Mouse (Mus musculus) frontal cortex, postnatal 14 days (tissue): ENCODE results near the gene 2310034G01Rik.
A peak's percentile ranks its signal among the peaks of the same experiment; 100 is the strongest.

Experiments used
- DNase-seq, 2 experiments: peaks; one replicate each; pipeline ENCODE4 v3.0.0; 2022; ENCODE audit warnings: low spot score in 2 of 2

Gene 2310034G01Rik

DNA sequence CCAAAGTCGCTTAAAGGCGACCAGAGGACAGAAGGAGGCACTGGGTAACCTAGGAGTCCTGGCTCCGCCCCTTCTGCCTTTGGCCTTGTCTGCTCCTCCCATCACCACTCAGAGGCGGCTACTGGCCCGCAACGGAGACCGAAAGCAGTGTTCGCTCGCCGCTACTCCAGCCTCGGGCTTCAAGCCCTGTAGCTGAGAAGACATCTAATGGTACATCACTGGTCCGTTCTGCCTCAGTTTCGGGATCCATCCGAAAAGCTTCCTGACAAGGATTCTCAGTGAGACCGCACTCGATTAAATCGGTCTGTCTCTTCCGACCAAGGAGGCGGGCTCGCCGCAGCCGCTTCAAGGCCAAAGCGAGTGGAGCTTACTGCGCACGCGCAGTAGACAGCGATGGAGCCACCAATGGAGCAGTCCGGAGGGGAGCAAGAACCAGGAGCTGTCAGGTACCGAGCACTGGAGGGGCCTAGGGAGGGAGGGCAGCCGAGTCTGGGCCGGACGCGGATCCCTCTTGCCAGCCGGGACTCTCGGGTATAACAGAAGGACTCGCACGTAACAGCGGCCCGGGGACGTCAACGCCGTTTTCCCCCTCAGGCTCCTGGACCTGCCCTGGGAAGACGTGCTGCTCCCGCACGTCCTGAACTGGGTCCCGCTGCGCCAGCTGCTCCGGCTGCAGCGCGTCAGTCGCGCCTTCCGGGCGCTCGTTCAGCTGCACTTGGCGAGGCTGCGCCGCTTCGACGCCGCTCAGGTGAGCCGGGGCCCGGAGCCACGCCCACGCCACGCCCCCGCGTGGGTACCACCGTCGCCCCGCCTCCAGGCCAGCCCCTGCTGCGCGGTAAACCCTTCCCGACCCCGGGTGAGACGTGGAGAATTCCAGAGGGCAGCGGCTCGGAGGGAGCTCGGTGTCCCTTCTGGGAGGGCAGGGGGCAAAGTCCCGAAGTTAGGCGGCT, 21.7 kb downstream of the 2310034G01Rik start, which contains the start of gene Fbxl15:
Gene Fbxl15 (plus strand): TSS at position 104 of the 950 bp plus-strand sequence.
- peak; percentile 95 to 96 for DNase-seq

DNA sequence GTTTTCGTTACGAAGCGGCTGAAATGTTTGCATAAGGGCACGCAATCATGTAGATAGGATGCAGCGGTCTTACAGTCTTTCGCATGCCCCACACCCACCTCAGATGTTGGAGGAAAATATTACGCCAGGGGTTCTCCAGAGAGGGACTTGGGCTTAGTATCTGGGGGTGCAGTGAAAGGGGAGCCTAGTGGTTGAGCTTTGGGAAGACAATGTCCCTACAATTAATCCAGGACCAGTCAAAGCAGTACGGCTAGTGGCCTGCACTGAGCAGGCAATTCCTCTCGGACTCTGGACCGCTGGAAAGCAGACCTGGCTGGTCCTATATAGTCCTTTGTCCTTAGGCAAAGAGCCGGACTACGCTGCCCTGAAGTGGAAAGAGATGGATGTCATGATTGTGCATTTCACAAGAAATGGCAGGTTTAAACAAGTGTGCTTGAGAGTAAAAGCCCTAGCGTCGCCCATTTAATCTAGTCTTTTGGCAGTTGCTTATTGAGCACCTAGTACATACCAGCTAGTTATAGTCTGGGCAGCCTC, 22.5 kb downstream of the 2310034G01Rik start:
- DNase-seq: peak in 1 of 2 experiments; percentile 5

DNA sequence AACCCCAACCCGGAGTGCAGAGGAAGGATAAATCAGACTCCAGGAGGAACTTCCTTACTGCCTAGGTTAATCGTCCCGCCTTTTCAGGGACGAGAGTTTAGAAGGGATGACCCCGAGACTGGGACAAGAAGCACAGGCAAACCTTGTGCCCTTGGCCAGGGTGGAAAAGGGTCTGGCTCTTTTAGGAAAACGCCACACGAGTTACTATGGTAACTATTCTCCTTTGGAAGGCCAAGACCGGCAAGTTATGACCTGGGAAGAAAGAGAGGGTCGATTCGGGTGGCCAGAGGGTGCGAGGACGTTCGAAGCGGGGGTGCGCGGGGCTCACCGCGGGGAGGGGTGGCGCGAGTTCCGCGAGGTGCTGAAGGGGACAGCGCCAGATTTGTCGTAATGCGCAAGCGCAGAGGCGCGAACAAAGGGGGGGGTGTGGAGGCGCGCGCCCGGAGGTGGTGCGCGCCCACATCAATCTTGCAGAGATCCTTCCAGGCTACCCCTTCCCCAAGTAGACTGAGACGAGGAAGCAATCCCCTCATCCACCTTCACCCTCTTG, 23.3 kb downstream of the 2310034G01Rik start, which contains the start of gene Psd:
Gene Psd (minus strand): TSS at position 401 of the 550 bp plus-strand sequence.
- DNase-seq: peak; percentile 56 to 61

DNA sequence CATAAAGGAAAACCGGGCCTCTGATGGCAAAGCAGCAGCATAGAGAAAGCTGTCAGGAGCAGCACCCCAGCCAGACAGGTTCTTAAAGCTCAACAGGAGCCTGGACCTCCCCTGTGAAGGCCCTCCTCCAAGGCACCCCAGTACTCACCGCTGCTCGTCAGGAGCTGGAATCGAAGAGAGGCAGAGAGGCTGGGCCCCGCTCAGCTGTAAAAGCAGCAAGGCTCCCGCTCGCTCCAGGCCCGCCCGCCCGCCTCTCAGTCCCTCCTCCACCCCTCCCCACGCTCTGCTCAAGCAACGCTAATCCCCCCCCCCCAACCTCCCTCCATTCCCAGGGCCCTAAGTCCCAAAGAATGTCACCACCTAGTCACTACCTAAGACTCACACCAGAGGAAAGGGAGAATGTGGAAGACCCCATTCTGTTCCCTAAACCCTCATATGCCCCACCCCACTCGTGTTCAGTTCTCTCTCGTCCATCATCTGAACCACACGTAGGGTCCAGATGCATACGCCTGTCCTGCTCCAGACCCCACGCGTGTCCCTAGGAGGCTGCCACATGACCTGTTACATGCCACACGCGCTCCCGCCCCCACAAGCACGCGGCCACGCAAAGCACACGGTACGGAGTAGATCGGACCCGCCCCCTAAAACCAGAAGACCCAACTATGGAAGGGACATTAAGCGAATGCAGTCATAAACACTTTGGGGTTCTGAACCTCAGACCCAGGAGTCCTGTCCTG, 23.9 kb downstream of the 2310034G01Rik start:
- no peak for DNase-seq

DNA sequence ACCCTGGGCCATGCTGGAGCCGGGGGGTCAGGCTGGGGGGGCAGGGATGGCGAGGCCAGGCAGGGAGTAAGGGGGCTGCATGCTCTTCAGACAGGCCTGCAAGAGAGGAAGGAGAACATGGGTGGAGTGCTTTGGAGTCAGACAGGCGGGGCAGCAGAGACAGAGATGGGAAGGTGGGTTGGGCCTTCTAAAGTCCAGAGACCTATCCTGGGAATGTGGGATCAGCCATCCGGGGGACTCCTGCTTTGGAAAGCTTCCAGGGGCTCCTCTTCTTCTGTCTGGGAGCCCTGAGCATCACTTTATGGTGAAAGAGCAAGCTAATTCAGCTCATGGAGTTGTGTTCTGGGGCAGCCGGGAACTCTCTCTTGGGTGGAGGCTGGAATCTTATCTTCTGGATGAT, 25.2 kb downstream of the 2310034G01Rik start:
- DNase-seq: no peak

DNA sequence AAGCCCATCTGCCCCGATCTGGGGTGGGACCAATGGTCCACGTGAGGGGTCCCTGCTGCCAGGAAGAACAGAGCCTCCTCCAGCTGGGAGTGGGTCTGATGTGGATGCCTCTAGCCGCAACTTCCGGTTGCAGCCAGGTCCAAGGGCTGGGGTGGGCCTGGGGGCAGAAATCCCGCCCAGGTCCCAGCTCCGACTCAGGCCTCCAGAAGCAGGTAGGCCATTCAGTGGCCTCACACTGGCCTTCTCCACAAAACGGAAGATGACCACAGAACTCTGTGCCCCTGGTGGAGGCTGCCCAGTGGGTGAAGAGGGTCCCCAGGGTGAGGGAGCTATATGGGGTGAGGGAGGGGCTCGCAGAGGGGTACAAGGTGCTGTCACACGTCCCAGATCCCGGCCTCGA, 25.7 kb downstream of the 2310034G01Rik start:
- DNase-seq: no peak

DNA sequence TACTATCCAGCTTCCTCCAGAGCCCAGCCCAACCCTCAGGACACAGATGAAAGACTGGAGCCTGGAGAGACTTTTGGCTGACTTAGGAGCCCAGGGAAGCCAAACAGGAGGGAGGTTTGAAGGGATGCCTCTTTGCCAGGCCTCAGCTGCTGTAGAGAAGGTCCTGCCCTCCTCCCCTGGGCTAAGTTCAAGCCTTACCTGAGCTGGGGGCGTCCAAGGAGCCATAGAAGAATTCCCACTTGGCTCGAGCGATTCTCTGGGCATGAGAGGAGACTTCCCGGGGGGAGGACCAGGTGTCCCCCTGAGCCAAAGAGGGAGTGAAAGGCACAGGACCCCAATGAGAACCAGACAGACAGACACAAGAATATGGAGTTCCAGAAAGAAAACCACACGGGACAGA, 26.4 kb downstream of the 2310034G01Rik start:
- no peak for DNase-seq

DNA sequence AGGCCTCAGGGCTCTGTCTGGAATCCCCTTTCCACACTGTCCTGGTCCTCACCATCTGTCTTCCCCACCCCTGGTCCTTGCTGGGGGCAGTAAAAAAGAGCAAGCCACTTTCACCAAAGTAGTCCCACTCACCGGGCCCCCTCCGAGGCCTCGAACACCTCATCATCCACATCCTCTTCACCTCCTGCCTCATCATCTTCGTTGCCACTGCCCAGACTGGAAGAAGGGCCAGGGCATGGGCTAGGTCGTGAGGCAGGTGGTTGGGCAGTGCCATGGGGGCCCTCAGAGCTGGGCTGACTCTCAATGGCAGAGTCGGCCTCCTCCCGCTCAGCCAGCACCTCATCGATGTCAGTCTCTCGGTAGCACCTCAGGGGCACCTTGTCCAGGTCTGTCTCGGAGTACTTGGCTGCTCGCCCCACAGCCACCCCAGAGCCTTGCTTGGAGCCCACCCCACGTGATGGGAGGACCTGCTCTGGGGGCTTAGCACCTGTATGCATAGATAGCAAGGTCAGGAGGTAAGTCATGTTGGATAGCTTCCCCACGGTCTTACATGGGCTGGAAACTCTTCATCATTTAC, 27.0 kb downstream of the 2310034G01Rik start:
- DNase-seq: no peak

DNA sequence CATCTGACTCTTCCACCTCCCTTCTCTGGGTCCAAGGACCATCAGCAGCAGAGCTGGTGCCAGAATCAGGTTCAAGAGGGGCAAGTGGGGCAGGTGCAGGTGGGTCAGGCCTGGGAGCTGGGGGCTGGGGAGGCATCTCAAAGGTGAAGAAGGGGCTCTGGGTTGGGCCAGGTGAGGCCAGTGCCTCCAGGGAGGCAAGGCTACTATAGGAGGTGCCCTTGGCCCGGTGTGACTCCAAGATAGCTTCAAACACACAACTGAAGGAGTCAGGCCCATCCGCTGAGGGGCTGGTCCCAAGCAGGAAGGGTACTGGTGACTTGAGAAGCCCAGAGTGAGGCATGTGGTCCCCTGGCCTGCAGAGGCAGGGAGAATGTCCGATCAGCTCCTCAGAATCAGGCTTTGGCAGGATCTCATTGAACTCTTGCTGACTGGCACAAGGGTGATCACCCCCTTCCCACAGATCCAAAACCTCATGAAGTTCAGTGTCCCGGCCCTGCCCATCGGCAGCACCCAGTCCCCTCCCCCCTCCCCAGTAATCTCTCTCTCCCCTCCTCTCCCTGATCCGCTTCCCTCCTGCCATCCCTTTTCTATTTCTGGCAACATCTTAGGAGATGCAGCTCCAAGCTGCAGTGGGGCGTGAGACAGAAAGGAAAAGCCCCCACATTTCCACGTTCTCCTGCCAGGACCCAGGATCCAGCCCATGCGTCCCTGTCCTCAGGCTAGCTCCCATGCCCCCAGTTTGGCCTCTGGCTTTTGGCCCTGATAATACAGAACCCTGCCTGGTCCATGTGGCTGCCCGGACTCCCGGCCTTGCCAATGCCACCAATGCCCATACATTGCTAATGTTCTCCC, 27.7 kb downstream of the 2310034G01Rik start:
- DNase-seq: no peak

DNA sequence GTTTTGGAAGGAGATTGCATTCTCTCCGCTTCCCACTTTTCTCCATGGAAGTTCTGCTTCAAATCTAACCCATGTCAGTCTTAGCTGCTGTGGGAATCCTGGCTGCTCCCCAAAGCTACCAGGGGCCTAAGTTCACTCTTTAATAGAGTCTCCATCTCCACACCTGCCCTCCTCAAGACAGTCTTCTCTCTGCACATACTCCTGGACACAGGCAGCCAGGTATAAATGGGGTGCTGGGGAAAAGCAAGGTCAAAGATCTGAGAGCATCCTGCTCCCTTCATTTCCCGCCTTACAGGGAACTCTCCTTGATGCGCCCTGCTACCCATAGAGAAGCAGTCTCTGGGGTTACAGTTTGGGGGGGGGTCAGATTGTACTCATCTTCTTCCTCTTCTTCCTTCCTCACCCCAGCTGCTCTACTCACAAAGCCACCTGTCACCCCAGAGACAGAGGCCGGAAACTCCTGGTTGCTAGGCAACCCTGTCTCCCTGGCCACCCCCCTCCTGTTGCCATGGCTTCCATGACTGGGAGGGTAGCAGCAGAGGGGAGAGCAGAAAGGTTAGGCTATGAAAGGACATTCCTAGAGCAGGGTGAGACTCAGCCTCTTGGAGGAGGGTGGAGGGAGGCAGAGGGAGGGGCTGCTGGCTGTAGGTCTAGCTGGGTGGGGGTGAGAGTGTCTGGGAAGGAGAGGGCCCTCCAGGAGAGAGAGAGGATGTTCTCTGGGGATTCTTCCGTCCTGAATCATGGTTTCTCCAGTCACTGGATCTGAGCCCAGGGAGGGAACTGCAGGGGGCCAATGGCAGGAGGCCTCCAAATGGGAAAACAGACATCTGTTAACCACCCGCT, 28.8 kb downstream of the 2310034G01Rik start:
- DNase-seq: peak in 1 of 2 experiments; percentile 4

DNA sequence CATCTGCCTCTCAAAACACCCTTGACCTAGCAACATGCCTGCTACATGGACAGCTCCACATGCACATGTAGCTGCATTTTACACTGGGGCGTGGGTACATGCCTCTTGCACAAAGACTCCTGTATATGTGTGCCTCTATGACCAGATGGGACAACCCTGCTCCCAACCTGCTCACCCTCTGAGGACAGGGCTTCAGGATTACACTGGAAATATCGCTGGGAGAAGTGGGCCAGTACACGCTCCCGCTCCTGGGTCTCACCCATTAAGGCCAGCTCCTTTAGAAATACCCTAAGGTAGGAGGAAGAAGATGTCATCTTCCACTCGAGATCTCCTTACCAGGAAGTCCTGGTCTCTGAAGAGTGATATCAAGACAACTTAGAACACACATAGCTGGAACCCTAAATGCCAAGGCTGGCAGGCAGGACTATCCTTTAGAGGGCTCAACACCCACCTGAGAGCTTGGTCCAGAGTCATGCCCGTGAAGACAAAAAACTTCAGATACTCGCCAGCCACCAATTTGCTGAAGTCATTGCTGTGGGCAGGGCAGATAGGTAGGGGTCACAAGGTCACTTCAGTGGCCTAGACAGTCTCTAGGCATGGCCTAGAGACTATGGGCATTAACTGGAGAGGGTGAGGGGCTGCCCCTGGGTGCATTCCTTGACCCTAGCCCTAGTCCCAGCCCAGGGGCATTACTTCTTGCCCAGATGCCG, 29.9 kb downstream of the 2310034G01Rik start:
- peak in 1 of 2 experiments; percentile 5 for DNase-seq

DNA sequence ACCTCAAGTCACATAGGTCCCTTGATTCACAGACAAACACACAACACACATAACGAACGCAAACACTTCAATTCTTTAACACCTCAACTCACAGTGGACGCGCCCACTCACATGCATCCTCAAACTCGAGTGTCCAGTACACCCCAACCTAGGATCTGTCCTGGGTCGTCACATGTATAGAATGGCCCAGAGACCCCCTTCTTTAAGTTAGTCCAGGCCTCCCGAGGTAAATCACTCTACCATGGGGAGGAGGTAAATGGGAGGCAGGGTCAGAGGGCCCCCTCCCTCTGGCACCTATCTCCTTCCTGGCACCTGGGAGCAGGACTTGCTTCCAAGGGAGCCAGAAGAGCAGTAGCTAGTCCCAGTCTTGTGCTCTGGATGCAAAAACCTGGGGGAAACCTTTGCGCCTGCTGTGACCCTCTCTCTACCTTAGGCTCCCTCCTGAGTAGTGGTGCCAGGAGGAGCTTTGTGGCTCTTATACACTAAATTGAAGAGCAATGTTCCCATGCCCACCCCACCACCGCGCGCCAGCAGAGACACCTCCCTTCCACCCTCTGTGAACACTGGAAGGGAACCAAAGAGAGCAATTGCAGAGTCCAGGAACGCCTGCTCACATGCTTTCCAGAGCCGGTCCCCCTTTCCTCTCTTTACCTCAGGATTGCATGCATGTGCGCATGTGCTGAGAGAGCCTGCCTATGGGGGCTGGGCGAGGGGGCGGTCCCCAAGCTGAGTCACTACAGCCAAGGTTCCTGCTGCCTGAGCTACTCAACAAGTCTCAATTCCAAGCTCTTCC, 31.3 kb downstream of the 2310034G01Rik start:
- peak; percentile 85 to 88 for DNase-seq

DNA sequence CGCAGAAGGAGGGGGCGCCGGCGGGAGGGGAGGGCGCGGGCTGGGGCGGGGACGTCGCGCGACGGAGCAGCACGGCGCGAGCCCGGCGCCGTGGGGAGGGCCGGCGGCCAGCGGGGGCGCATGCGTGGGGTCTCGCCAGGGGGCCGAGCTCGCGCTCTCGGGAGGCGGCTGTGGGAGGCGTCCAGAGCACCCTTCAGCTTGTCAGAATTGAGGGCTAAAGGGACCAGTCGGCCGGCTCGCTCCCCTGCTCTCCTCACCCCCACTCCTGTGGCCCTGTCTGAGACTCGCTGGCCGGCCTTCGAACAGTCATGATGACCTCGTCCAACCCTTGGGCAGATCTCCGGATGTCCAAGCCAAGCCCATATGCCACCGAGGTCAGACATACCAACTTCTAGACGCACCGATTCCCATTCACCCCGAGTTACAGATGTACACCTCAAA, 32.1 kb downstream of the 2310034G01Rik start:
- DNase-seq: peak; percentile 45

DNA sequence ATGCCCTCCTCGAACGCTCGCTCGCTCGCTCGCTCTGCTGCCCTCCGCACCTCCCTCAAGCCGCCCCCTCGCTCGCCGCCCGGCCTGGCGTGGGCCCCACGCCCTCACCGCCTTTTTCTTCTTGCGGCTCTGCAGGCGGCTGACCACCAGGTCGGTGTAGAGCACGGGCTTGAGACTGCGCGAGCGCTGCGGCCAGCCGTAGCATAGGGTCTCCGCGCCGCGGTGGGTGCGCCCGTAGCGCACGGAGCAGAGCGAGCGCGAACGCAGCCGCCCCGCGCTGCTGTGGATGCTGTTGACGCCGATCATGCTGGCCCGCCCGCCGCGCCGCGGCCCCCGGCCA, 32.6 kb downstream of the 2310034G01Rik start:
- peak; percentile 21 to 22 for DNase-seq

DNA sequence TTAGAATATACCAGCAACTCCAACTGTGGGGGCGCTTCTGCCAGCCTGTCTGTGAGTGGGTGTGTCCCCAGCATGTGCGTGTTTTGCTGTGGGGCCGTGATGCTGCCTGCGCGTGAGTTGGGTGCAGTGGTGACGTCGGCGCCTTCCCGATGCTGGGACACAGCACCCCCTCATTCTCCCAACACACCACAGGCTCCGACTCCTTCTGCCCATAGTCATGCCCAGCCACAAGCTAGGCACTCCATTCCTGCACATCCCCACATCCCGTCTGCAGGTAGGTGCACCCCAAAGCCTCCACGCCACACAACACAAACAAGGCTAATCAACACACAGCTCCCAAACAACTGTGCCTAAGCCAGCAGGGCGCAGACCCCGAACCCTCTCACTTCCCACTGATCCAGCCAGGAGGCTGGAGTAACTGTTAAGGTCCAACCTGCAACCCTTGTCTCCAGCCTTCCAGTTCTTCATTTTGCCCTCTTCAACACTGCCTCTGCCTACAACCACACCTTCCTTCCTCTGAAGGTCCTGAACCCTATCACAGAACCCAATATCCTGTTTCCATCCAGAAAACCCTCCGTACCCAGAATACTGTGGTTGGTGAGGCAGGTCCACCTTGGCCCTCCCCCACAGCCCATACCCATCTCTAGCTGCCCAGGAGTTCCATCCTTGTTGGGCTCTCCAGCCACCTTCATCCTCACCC, 33.1 kb downstream of the 2310034G01Rik start:
- DNase-seq: peak; percentile 64 to 65

DNA sequence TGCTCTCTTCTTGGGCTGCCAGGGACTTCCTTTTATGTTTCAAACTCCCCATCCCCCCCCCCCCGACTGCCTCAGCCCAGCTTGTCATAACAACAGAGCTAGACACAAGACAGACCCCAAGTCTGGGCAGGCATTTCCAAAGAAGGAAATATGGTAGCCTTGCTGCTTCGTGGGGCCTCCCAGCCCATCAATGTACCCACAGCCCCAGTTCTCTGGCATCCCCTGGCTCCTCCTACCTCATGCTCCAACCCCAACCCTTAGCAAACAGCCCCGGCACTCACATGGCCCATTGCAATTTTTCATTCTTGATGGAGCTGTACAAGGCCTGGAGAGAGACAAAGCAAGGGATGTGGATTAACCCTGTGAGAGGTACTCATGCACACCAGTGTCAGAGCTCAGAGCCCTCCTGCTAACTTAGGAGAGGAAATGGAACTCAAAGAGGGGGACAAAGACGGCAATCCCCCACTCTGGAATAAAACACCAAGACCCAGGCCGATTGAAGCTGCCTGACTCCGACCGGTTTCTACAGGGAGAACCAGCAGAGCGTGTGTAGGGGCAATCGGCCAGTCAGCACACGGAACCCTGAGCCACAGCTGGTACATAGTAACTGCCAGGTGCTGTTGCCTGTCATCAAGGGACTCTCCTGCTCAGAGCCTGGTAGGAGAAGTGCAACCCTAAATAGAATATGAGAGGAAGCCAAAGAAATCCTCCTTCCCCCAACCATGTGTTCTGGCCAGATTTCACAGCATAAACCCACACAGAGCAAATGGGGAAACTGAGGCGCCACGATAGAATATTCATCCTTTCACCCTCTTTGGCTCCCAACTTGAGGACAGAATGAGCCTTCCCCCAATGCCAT, 34.1 kb downstream of the 2310034G01Rik start:
- DNase-seq: peak; percentile 6 to 8
